Mouse (Mus musculus): Measurements from ENCODE around the gene Wapl.

Gene Wapl

DNA sequence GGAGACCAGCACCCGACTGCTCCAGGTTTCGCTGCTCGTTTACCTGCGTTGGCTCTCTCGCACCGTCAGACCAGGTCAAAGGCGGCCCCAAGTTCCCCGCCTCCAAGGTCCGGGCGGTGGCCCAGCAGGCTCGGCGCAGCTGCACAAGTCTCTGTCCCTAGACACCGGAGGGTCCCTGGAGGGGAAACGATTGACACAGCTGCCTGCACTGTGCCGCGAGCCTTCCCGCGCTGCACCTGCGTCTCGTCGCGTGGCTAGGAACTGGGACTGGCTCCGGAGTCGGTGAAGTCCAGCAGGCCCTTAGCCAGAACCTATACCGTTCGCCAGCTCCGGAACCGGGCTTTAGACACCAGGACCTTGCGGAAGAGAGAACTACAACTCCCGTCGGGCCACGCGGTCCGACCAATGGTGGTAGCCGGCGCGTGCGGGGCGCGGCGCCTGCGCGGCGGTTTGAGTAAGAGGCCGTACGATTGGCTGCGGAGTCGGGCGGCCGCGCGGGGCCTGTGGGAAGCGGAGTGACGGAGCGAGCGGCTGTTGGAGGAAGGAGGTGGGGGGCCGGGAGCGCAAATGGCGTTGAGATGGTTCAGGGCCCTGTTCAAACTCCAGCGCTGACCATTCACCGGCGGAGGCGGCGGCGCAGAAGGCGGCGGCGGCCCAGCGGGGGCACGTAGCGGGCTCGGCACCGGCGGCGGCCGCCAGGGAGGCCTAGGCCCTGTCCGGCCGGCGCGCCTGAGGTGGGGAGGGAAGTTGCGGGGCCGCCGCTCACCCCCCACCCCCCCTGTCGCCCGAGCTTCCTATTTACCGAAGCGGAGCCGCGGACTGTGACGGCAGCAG lies at the start of gene Wapl:
Wapl (plus strand) TSS at position 534 of the 834 bp plus-strand sequence.
- in situ Hi-C loops (cut with MseI, MboI) = loop anchor here in 1 of 2 experiments (10.0 kb wide), 1 partner anchor 49 kb away; no protein-coding TSS in a partner anchor

DNA sequence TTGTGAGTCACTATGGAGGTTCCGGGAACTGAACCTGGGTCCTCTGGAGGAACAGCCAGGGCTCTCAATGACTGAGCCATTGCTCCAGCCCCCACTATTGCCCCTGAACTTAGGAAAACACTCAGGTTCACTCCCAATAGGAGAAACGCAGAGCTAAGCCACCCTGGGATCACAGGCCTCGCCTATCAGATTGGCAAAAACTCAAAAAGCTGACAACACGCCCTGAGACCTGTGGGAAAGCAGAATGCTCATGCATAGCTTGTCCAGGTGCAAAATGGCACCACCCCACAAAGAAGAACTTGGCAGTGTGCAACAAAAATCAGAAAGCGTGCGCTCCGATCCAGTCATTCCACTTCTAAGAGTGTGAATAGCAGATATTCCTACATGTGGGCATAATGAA lies 46.9 kb upstream of the Wapl start:
- in situ Hi-C loops (cut with MseI, MboI) = loop anchor here (5.0 to 10.0 kb wide), 2 partner anchors 35 to 48 kb away; partner anchors contain the start of gene Wapl (in 1 of the 2)

DNA sequence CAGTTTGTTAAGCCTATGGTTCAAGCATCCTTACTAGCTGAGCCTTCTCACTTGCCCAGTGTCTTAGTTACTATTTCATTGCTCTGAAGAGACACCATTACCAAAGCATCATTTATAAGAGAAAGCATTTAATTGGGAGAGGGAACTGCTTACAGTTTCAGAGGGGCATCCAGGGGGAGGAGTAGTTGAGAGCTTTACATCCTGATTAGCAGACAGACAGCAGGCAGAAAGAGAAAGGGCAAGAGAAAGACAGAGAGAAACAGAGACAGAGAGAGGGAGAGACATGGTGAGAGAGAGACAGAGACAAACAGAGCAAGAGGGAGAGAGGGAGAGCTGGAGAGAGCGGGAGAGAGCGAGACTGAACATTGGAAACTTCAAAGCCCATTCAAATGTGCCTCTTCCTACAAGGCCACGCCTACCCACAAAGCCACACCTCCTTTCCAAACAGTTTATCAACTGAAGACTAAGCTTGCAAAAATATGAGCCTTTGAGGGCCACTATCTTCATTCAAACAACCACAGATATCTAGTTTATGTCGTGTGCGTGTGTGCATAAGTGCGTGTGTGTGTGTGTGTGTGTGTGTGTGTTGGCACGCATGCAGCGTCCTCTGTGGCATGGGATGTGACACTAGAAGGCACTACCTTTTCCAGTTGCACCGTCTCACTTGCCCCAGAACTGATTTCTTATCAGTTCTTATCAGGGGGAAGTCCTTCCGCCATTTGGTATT lies 40.8 kb upstream of the Wapl start:
- in situ Hi-C loops (cut with MseI, MboI) = no loop called here

DNA sequence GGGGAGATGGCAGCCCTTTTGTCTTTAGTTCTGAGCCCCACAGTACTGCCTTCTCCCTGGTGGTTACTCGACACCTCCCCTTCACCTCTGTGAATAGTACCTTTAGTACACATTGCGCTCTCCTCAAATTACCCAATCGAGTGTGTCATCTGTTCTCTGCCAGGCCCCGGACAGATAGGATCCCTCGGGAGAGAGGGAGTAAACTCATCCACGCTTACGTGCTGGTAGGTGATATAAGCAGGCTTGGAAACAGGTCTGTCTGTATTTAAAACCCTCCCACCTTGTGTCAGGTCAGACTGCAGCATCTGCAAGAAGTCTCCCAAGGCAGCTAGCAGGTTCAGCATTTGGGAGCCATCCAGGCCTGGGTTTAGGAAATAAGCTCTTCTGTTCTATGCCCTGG lies 38.5 kb upstream of the Wapl start:
- in situ Hi-C loops (cut with MseI, MboI) = no loop called here

DNA sequence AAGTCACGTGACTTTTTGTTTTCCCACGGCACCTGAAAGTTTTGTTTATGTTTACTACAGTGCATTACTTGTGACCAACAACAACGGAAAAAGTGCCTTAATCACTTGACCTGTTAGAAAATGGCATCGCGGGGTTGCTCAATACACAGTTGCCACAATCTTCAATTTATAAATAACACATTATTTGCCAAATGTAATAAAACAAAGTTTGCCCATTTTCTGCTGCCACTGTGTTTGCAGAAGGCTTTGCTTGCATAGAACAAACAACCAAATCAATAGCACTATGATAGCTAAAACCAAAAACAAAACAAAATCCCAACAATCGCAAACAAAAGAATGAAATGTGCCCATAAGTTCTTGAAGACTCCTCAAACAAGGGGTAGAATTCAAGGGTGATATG lies 38.0 kb upstream of the Wapl start:
- in situ Hi-C loops (cut with MseI, MboI) = no loop called here

DNA sequence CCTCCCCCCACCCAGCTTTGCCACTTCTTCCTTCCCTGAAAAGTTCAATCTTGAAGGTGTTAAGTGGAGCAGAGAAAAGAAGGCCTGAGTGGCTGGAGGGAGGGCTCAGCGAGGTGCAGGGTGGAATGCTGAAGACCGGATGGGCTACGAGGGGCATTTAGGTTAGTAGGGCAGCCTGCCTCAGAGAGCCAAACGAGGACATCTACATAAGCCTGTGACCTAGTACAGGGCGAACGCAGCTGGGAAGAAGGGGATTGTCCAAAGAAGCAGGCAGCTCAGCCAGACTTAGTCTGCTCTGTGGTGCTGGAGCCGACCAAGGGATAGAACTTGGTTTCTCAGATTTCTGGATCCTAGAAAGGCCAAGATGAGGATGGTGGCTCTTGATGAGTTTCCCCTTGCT lies 29.6 kb upstream of the Wapl start:
- in situ Hi-C loops (cut with MseI, MboI) = no loop called here

DNA sequence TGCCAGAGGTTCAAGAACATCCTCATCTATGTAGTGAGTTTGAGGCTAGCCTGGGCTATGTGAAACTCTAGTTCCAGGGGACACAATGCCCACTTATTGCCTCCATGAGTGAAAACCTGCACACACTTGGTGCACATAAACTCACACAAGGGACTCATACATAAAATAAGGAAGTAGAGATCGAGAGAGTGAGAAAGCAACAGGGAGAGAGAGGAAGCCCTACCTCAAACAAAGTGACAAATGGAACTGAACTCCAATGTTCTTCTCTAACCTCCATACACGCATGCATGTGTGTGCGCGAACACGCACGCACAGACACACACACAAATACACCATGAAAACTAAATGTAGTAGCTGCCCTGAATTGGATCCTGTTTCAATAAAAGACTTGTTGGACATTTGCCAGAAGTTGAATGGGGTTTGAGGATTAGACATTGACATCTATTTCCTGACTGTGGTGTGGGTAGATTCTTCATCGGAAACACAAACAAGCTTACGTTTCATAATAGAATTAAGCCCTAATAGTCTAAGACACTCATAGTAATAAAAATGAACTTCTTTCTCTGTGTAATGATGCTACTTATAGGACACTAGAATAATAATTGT lies 25.8 kb upstream of the Wapl start:
- in situ Hi-C loops (cut with MseI, MboI) = no loop called here

DNA sequence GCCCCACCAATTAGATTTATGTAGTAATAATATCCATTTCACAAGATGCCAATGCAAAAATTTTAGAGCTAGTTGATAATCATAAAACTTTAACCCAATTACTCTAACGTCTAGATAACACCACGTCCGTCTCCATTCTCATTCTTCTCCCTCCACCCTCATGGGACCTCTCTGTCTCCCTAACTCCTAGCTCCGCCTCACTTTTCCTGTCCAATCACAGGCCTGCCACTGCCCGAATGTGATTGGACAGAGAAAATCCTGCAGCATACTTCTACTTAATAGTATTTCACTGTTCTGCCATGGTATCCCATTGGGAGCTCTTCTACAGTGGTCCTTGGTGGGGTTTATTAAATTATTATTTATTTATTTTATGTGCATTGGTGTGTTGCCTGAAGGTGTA lies 16.6 kb upstream of the Wapl start:
- in situ Hi-C loops (cut with MseI, MboI) = no loop called here

DNA sequence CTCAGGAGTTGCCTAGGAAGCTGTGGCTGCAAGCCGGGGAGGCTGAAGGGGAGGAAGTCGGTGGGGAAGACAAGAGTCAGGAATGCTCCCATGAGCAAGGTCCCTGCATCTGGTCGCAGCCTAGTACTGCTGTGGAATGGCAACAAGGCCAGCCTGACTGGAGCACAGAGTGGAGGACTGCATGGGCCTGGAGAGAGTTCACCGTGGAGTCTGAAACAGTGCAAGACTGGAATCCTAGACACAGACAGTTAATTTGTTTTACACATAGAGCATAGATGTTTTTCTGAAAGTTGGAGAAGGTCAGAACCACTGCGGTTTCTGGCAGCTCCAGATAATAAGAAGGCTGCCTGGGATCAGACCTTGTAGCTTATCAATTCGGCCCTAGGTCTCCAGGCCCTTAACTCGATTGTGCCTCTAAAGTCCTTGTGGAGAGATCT lies 13.4 kb upstream of the Wapl start:
- in situ Hi-C loops (cut with MseI, MboI) = loop anchor here in 1 of 2 experiments (5.0 kb wide), 1 partner anchor 33 kb away; no protein-coding TSS in a partner anchor

DNA sequence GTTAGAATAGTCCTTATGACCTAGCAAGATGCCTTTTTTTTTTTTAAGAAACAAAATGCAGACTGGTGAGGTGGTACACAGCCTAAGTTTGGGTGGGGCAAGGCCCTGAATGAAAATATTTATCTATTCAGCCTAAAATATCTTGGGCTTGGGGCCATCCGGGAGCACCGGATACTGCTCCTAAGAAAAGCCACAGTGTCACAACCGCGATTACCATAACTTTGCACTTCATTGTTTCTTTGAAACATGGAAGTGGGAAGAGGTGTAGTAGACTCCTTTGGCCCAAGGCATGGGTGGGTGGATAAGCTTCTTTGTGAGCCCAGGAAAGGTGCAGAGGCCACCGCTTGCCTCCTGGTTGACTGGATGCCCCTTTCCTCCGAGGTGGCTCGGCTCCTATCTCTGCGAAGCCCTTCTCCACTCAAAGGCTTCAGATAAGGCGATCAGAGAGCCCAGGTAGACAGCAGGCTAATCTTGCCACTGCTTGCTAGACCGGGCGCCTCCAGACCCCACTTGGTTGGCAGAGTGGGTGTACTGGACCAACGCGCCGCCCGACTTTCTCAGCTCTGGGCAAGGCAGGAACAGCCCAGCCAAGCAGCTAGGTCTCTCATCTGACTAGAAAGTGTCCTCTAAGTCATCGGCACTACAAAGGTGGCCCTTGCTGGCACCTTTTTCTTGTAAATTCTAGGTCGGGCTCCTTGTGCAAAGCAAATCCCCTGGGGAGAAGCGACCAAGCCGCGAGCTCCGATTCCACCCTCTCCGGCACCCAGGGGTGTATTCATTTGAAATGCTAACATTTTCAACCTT lies 12.7 kb upstream of the Wapl start:
- in situ Hi-C loops (cut with MseI, MboI) = loop anchor here in 1 of 2 experiments (5.0 kb wide), 1 partner anchor 34 kb away; no protein-coding TSS in a partner anchor

DNA sequence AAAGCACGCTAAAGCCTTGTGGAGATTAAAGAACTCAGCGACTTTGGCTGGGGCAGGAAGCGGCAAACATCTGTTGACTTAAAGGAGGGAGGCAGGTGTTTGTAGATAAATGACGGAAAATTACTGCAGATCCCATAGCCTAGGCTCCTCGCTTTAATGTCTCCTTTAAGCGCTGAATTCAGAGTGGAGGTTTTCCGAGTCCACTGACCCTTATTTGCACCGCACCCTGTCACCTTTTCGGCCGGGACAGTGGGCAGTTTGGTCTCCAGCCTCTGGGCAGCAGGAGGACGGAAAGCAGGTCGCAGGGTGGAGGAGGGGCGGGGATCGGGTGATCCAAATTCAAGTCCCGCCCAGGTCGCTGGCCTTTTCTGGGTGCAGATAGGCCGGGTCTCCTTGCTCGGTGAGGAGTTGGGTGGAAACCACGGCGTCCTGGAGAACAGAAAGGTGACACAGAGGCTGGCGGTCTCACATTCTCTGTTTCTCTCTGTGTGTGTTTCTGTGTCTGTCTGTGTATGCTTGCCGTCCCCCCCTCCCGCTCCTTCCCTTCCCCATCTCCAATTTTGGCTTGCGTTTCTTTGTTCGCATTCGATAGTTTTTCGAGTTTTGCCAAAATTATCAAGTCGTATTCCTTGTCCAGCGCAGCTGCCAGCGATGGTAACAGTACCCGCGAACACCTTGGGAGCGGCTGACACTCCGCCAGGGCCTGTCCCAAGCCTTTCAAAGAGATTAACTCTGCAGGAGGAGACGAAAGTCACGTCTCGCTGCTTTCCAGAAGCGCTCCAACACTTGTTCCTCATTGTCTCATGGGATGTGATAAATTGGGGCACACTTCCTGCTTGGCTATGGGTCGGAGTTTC lies 11.9 kb upstream of the Wapl start:
- in situ Hi-C loops (cut with MseI, MboI) = loop anchor here in 1 of 2 experiments (5.0 kb wide), 1 partner anchor 35 kb away; no protein-coding TSS in a partner anchor

DNA sequence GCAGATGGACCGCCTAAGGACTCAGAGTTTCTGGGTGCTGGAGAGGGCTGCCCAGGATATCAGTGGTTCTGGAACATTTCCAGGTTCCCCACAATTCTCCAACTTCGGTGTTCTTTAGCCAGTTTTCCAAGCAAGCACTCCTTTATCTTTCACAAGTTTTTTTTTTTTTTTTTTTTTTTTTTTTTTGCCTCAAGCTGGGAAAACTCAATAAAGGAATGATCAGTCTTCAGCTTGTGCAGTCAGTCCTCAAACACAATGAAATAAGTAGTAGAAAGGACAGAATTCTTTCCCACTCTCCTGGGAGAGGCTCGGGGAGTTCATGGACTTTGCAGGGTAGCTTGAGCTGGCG lies 11.3 kb upstream of the Wapl start:
- in situ Hi-C loops (cut with MseI, MboI) = loop anchor here in 1 of 2 experiments (5.0 kb wide), 1 partner anchor 35 kb away; no protein-coding TSS in a partner anchor

DNA sequence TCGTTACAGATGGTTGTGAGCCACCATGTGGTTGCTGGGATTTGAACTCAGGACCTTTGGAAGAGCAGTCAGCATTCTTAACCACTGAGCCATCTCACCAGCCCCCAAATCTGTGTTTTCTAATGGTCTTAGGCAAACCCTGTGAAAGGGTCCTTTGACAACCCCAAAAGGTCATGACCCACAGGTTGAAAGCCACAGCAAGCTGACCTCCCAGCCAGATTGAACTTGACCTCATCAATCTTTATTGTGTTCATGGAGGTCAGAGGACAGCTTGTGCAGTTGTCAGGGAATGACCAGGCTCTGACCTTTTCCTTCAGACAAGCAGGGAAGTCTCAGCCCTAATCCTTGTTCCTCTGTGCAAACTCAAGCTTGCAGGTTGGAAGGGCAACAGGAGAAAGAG lies 10.3 kb upstream of the Wapl start:
- in situ Hi-C loops (cut with MseI, MboI) = loop anchor here in 1 of 2 experiments (5.0 kb wide), 1 partner anchor 36 kb away; no protein-coding TSS in a partner anchor

DNA sequence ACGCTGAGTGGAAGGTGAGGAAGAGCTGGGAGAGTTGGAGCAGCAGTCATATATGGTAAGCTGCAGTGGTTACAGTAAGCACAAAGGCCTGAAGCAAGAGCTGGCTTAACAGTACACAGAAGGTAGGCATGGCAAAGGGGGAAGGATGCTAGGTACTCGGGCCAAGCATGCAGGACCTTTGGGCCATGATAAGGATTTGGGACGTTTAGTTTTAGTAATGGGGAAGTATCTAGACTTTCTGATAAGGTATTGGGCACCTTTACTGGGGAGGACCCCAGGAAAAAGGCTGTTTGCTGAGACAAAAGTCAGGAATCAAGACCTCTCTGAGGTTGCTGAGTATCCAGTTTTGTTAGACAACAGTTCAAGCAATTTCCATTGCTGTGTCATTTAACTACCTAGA lies 4.6 kb upstream of the Wapl start:
- in situ Hi-C loops (cut with MseI, MboI) = no loop called here

DNA sequence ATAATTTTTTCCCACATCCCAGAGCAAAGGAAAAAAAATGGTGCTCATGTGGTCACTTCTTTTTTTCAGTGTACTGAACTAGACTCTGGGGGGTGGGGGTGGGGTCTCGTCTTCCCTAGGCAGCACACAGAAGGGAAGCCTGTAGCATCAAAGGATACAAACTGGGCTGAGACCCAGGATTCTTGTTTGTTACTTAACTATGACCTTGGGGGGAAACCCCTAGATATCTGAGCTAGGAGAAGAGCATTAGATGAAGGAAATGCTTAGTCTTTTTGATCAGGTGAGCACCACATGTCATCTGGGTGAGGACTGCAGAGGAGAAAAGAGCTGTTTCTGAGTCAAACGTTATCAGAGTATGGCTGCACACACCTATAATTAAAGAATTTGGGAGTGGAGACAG lies 3.5 kb upstream of the Wapl start:
- in situ Hi-C loops (cut with MseI, MboI) = loop anchor here in 1 of 2 experiments (10.0 kb wide), 1 partner anchor 45 kb away; no protein-coding TSS in a partner anchor

DNA sequence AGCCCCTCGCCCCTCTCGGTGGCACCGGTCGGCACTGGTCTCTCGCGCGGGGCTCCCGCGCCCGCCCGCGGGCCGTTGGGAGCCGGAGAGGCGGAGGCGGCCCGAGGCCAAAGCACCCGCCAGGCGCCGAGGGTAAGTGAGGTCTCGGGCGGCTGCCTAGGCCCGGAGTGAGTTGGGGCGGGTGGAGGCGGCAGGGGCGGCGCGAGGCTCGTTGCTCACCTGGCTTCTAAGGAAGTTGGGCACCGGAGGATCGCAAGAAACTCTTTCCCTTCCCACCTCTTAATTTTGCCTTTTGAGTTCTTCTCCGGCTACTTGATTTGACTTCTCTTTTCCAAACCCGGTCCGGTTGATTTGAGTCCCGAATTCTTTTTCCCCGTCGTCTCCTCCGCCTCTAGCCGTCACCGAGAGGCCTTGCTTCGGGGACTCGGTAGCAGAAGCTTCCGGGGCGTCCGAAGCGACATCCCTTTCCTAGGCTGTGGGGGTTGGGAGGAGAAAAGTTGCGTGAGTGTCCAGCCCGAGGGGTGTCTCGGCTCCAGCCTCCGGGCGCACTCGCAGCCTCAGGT lies 582 bp downstream of the Wapl start:
- in situ Hi-C loops (cut with MseI, MboI) = loop anchor here in 1 of 2 experiments (10.0 kb wide), 1 partner anchor 50 kb away; no protein-coding TSS in a partner anchor

DNA sequence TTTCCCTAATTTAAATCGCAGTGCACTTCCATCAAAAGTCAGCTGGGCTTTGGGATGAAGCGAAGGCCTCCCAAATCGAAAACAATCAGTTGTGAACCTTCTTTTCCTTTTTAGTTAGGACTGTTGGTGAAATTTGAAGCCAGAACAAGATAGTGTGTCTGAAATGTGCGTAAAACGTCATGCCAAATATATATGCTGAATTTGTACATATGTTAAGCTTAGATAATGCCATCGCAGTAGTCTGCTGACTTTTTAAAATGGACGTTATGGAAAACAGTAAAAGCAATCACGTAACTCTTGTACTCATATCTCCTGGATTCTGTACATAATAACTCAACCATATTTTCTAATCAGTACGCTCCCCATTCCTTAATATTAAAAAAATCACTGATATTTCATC lies 1.2 kb downstream of the Wapl start:
- in situ Hi-C loops (cut with MseI, MboI) = loop anchor here in 1 of 2 experiments (10.0 kb wide), 1 partner anchor 50 kb away; no protein-coding TSS in a partner anchor

DNA sequence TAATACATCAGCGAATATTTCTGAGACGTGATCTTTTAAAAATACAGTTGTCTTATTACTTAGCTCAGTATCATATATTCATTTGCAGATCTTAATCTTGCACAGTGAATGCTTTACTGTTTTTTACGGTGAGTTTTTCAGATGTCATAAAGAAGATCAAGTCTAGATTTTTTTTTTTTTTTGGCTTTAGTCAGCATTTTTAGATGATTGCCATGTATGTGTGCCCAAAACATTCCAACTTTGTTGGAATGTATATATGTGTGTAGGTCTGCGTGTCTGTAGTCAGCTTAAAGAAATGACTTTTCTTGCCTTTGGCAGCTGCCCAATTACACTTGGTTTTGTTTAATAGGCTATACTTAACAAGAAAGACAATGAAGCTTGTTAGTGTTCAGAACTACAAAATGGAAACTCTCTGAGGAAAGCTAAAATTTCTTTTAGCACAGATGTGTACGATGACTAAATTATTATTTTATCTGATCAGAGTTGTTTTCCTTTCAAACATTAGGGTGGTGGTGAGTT lies 1.7 kb downstream of the Wapl start:
- in situ Hi-C loops (cut with MseI, MboI) = loop anchor here in 1 of 2 experiments (10.0 kb wide), 1 partner anchor 51 kb away; no protein-coding TSS in a partner anchor

DNA sequence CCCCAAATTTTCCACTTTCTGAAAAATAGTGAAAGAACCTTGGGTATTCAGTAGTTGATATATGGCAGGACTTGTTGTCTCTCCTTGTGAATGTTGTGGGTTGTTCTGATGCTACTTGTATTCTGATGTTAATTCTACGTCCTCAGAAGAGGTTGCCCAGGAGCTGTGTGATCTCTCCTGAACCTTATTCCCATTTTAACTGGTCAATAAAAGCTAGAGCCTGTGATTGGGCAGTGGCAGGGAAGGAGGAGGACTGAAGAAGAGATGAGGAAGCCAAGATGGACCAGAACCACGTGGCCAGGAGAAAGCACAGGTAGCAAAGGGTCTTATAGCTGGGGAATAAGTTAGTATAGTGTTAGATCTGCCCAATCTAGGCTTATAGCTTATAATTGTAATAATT lies 7.1 kb downstream of the Wapl start:
- in situ Hi-C loops (cut with MseI, MboI) = no loop called here
